Mouse (Mus musculus): Measurements from ENCODE around the gene 9230104L09Rik.
A peak's percentile ranks its signal among the peaks of the same experiment; 100 is the strongest.

The 9230104L09Rik gene

DNA sequence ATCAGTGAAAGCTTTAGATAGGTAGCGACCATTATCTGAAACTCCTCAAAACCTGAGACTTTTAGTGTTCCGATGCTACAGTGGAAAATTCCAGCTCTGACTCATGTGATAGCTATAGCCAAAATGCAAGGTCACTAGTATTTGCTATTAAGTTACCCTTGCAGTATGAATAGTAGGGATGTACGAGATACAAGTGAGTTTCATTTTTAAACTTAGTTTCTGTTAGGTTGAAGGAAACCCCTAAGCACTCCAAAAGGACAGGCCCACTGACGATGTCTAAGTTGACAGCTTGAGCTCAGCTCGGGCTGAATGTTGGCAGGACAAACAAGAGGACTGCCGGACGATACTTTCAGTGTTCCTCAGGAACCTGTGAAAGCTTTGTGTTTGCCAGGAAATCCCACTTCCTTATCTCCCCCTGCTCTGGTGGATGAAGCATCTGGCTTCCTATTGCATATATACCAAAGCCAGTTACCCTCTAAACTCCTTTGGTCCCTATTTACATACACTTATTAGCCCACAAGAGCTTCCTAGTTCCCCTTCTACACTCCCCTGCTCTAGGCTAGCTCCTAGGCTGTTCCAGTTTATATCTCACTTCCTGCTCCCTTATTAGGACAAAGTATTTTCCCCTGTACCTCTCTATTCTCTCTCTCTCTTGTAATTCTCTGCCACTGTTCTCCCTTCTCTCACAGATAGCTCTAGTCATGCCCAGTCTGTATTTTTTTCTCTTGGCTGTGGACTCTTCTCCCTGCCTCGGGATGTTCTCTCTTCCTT lies 8.0 kb downstream of the 9230104L09Rik start:
- no peak for DNase-seq

DNA sequence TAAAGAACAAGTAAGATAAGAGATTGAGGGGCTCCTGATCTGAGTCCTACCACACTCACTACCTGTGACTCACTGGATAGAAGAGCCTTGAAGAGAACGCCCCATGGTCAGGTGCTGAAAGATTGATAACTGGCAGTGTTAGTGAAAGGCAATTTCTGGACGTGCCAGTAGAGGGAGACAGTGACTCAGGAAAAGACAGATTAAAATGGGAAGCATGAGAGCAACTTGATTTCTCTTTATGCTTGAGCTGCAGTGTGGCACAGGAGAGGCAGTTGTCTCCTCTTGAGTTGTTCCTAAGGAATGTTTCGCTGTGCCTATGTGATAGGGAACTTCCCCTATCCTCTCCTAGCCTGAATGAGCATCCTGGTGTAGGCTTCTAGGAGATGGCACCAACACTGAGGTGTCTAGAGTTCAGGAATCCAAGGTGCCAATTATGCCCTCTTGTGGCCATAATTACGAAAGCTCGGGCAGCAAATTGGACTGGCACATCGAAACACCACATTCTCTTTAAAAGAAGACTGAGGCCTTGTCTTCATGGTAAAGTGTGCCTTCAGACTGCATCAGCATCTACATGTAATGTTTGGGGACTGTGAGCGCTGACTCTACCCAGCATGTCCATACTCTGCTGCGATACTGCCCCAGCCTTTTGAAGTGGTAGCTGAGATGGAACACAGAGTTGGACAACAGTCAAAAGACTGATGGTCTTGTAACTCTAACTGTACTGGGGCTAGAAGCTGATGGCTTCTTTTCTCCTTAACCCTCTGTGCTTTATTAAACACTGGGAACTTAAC lies 13.5 kb downstream of the 9230104L09Rik start:
- DNase-seq = peak; percentile 79 to 83

DNA sequence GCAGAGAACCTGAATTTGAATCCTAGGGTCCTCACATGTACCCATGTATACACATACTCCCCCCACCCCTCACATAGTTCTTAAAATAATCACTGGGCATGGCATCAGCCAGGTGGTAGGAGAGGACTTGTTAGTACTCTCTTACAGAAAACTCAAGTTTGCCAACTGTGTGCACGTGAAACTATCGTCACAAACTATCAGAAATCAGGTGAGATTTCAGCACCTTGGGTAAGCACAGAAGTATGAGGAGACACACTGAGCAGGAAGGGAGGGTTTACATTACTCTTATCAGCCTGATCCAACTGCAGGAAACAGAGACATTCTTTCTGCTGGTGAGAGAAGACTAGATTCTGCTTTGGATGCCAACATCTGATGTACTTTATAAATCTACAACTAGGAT lies 25.6 kb downstream of the 9230104L09Rik start:
- DNase-seq = peak in 1 of 2 experiments; percentile 19

DNA sequence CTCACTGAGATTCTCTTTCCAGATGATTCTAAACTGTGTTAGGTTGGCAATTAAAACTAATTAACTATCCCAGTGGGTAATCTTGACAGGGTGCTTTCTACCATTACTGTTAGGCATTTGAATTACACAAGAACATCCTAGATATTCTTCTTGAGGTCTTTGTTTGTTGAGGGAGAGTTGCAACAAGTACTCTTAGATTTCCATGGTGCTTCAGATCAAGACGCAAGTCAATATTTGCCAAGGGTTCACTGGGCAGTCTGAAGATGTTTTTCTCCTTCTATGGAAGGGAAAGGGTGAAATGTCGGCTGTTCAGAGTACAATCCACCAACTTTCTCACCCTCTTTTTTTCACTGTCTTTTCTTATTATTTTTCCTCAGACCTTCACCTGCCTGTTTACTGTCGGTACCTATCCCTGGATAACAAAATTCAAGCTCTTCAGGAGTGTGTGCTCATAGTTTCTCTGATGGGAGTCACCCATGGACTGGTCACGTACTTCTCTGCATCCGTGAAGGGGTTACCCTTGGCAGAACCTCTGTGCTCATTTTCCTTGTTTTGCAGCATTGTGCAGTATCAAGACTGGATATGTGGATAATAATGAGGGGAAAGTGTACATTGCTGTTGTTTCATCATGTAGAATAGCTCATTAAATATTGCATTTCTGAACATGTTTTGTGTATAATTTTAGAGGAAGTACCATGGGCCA lies 26.6 kb downstream of the 9230104L09Rik start:
- DNase-seq = peak in 1 of 2 experiments; percentile 36

DNA sequence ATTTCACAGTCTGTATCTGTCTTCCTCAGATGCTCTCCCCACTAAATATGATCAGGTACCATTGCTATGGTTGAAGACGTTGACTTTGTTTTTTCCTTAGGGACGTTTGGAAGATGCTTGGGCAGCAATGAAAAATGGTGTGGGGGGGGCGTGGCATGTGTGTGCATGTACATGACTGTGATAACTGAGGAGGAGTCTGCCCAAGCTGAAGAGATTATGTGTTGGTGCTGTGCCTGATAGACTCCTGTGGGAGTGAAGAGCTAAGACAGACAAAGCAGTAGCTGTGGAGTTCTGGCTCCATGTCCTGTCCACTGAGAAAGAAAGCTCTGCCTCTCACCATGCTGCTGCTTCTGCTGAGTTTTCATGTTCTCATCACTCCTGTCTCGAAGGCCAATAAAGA lies 29.9 kb downstream of the 9230104L09Rik start, which contains the start of gene Cst9:
Gene Cst9 (plus strand): TSS at position 236 of the 400 bp plus-strand sequence.
- DNase-seq = no peak

DNA sequence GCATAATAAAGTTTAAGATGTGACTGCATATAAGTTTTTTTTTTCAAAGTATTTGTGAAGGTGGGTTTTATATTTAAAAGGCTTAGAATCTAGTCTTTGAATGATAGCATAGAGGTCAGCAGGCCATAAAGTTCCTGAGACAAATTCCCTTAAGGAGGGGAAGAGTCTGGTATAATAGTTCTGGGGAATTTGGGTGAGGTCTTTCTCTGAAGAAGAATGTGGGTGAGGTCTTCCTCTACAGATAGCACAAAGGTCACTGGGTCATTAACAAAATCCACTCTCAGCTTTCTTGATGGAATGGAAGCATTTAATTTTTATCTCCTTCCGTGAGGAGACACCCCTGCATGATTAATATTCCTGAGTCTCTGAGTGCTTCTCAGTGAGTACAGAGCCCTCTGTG lies 38.9 kb downstream of the 9230104L09Rik start:
- DNase-seq = no peak

DNA sequence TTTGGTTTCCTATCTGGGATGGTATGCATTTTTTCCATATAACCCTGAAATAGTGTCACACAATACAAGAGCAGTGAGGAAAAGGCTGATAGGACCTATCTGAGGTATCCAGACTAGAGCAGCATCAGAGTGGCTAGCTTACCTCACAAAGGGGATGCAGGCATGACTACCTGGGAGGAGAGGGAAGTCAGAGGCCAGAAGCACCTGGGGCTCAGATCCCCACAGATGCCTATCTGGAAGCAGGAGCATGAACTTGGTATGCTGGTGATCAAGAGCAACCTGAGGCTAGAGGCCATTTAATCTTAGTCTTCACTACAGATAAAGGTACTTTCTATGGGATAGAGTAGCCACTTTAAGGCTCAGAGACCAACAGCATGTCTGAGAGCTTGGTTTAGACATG lies 44.9 kb downstream of the 9230104L09Rik start, which contains the start of gene Cst13:
Gene Cst13 (plus strand): TSS at position 173 of the 400 bp plus-strand sequence.
- DNase-seq = no peak

DNA sequence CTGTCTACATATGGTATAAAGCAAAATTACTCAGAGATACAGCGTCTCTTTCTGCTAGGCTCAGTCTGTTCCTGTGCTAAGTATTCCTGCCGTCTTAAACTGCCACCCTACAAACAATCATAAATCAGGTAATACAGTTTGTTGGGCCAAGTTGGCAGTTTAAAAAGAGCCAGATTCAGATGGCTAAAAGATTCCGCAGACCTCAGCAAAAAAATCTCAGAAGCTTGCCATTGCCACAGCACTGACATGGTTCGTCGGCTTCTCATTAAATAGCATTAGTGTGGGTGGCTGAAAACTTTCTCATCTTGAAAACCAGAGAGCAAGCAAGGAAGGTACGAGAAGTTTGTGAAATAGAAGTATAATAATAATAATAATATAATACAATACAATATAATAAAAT lies 58.1 kb downstream of the 9230104L09Rik start:
- no peak for DNase-seq

DNA sequence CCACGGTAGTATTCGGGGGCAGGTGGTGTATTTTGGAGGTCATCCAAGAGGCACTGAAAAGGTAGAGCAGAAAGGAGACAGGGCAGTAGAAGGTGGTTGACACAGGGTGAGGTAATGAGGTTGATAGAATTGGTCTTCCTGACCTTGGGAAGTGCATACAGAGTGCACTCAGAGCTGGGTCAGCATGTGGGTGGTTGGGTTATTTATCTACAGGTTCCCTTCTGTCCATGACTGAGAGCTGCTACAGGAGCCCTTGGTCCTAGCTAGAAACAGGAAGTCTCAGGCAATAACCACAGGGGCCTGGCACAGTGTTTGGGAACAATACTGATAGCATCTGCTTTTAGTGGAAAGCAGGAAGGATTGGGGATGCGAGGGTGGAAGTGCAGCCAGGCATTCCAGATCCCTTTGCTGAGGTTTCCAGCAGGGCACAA lies 63.3 kb downstream of the 9230104L09Rik start:
- DNase-seq = peak; percentile 6 to 33

DNA sequence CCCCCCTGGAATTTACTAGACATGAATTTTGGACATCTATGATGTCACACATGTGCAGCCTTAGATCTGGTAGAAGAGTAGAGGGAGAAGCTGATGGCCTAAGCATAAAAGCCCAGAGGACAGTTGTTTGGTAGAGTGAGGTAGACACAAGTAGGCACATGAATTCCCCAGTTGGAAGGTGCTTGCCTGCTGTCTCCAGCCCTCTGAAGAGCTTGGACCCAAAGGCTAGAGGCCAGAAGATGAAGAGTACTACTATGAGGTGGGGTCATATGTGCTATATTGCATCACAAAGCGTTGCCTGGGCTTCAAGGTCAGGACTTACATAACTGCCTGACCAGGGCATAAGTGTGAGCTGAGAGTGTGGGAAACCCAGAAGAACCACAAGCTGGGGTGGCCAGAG lies 66.4 kb downstream of the 9230104L09Rik start, which contains the start of gene Cst8:
Gene Cst8 (plus strand): TSS at position 301 of the 400 bp plus-strand sequence.
- DNase-seq = peak; percentile 19 to 32

Measured in lung, adult 18-20 months (tissue).